8 mouse cellular contexts compared by ENCODE assay signal in the genomic region with DNA sequence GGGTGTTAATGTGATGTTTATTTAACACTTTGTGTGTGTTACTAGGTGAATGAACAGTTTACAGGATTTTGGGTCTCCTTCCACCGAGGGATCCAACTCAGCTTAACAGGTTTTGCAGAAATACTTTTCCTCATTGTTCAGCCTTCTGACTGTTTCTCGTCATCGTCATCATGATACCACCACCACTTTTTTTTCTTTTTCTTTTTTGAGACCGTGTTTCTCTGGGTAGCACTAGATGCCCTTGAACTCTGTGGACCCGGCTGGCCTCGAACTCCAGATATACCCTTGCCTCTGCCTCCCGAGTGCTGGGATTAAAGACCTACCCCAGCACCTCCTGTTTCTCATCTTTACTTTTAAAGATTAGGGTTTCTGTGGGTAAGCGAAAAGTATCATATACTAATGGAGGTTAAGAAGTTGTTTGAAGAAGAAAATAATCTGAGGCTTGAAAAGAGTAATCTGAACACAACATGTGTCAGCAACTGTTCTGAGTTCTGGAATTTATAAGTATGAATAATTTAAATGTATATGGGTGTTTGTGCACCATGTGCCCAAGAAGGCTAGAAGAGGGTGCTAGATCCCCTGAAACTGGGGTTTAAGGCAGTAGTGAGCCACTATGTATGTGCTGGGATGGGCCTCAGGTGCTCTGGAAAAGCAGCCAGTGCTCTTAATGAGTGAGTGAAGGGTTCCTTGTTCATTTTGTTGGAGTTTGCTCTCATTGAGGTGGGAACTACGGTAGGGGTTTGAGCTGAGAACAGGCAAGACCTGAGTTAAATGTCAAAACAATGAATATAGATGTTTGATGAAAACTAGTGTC. TPM values are rescaled to one million over a fixed set of nuclear protein-coding genes. Genes with fewer than 3 reads are reported as not detected.
DNase-seq lines count a peak whose midpoint lies in the region; ATAC-seq and TF ChIP-seq lines count a peak whose summit lies in the region.

No protein-coding gene starts in this region.

- H3K9me3 ChIP-seq in MEL (replicated peaks; ENCODE audit: insufficient read depth, low read length) = no peaks in the 10 kb centered on the region
- H3K9me3 ChIP-seq in hindbrain, embryonic 12.5 days (replicated peaks) = no peaks in the 10 kb centered on the region
- no peaks in the 10 kb centered on the region for H3K9me3 ChIP-seq in midbrain, embryonic 13.5 days

- no peak for DNase-seq in kidney, adult 2 months
- DNase-seq in kidney, postnatal 10 days = no peak
- DNase-seq in MEL (ENCODE audit: low read depth, low spot score) = peak; percentile 78
- no peak for DNase-seq in gastrocnemius, adult 8-10 months (ENCODE audit: low spot score in 2 of 2)
- no peak for DNase-seq in urinary bladder, postnatal 36 days (ENCODE audit: low spot score in 2 of 2)

- 0 out of 2 replicates have a peak overlapping the region, but pooled peaks have one; percentile 12 for H3K4me3 ChIP-seq in kidney, adult 2 months (ENCODE audit: insufficient read depth, low read depth, low read length)
- peak overlapping the region; percentile 12 to 51 for H3K4me3 ChIP-seq in MEL (ENCODE audit: control insufficient read depth in 1 of 2, insufficient read depth in 1 of 2, low read depth in 2 of 2, low read length in 2 of 2)
- peak overlapping the region; percentile 51 for H3K4me3 ChIP-seq in hindbrain, embryonic 12.5 days
- H3K4me3 ChIP-seq in midbrain, embryonic 13.5 days (replicated peaks) = peak overlapping the region; percentile 55

- H3K27me3 ChIP-seq in kidney, adult 2 months (replicated peaks; ENCODE audit: control insufficient read depth, insufficient read depth, low read length) = no peaks in the 10 kb centered on the region
- H3K27me3 ChIP-seq in MEL (ENCODE audit: control insufficient read depth in 1 of 2, insufficient read depth in 2 of 2, low read length in 2 of 2) = no peaks in the 10 kb centered on the region
- H3K27me3 ChIP-seq in hindbrain, embryonic 12.5 days = no peaks in the 10 kb centered on the region
- H3K27me3 ChIP-seq in midbrain, embryonic 13.5 days = no peaks in the 10 kb centered on the region

- no peaks in the 10 kb centered on the region for H3K36me3 ChIP-seq in kidney, adult 2 months (ENCODE audit: control insufficient read depth, insufficient read depth, low read length)
- peaks cover 0 to 29% of the 10 kb centered on the region in 2 experiments; a peak in 2 of 4 replicates for H3K36me3 ChIP-seq in MEL (ENCODE audit: control insufficient read depth in 1 of 2, insufficient read depth in 2 of 2, low read length in 2 of 2)
- H3K36me3 ChIP-seq in hindbrain, embryonic 12.5 days = no peaks in the 10 kb centered on the region
- H3K36me3 ChIP-seq in midbrain, embryonic 13.5 days = no peaks in the 10 kb centered on the region

- TF ChIP-seq RAD21 in MEL (IDR thresholded peaks at IDR 0.05; ENCODE audit: low read depth, low read length) = no peak

- H3K4me2 ChIP-seq in hindbrain, embryonic 12.5 days (replicated peaks) = peak overlapping the region; percentile 76
- H3K4me2 ChIP-seq in midbrain, embryonic 13.5 days (replicated peaks) = peak overlapping the region; percentile 76

- ATAC-seq in hindbrain, embryonic 12.5 days (ENCODE audit: low FRiP score) = no peak
- no peak for ATAC-seq in midbrain, embryonic 13.5 days
- ATAC-seq in activated CD4-positive, CD25-positive, alpha-beta regulatory T cell, adult 4 months = no peak

- TF ChIP-seq EP300 in MEL (IDR thresholded peaks at IDR 0.05; ENCODE audit: low read depth in 1 of 2, low read length in 2 of 2) = no peak

- no peak overlapping the region for H3K27ac ChIP-seq in kidney, adult 2 months (ENCODE audit: insufficient read depth, low read depth, low read length)
- H3K27ac ChIP-seq in MEL (ENCODE audit: control insufficient read depth, low read depth, low read length) = peak overlapping the region; percentile 100
- peak overlapping the region; percentile 97 for H3K27ac ChIP-seq in hindbrain, embryonic 12.5 days
- peak overlapping the region; percentile 98 for H3K27ac ChIP-seq in midbrain, embryonic 13.5 days

- no peak for TF ChIP-seq POLR2A in kidney, adult 2 months (IDR thresholded peaks at IDR 0.05; ENCODE audit: low read depth, low read length)
- TF ChIP-seq POLR2A in MEL (IDR thresholded peaks at IDR 0.05; ENCODE audit: control insufficient read depth in 1 of 2, insufficient read depth in 1 of 2, low read depth in 1 of 2, low read length in 2 of 2, poor library complexity in 1 of 2) = no peak

- H3K9ac ChIP-seq in MEL (ENCODE audit: control insufficient read depth, low read depth, low read length, poor library complexity, severe bottlenecking) = peak overlapping the region; percentile 84
- H3K9ac ChIP-seq in hindbrain, embryonic 12.5 days = peak overlapping the region; percentile 64
- H3K9ac ChIP-seq in midbrain, embryonic 13.5 days (replicated peaks) = peak overlapping the region; percentile 80

- TF ChIP-seq CTCF in kidney, adult 2 months (conservative IDR thresholded peaks at IDR 0.05; ENCODE audit: insufficient read depth, insufficient read length, low read depth, low read length) = no peak
- no peak for TF ChIP-seq CTCF in MEL (IDR thresholded peaks at IDR 0.05 in 2 of 3, conservative IDR thresholded peaks at IDR 0.05 in 1 of 3; ENCODE audit: control insufficient read depth in 1 of 3, insufficient read depth in 1 of 3, low read depth in 2 of 3, low read length in 3 of 3, poor library complexity in 1 of 3, severe bottlenecking in 1 of 3)

- peaks cover 11% of the 10 kb centered on the region; the same call in 1 of the 2 replicates for H3K4me1 ChIP-seq in kidney, adult 2 months (ENCODE audit: control insufficient read depth, insufficient read depth, low read length)
- peaks cover 0 to 4% of the 10 kb centered on the region in 2 experiments; a peak in 2 of 4 replicates for H3K4me1 ChIP-seq in MEL (ENCODE audit: control insufficient read depth in 1 of 2, insufficient read depth in 2 of 2, low read length in 2 of 2)
- peaks cover 32% of the 10 kb centered on the region for H3K4me1 ChIP-seq in hindbrain, embryonic 12.5 days
- H3K4me1 ChIP-seq in midbrain, embryonic 13.5 days (replicated peaks) = peaks cover 53% of the 10 kb centered on the region

- WGBS in kidney, adult 2 months = 20% methylated on average over 9 of the region's 9 CpGs
- WGBS in hindbrain, embryonic 12.5 days = 25% methylated on average over 9 of the region's 9 CpGs
- WGBS in midbrain, embryonic 13.5 days = 22% methylated on average over 9 of the region's 9 CpGs

- H3K79me2 ChIP-seq in MEL (ENCODE audit: control insufficient read depth, insufficient read depth, low read length, poor library complexity) = peaks cover 4% of the 10 kb centered on the region; the same call in 1 of the 2 replicates

RNA-seq across cellular contexts. Expression of gene Hist1h2af, which starts 1.2 kb away (rescaled TPM):
- 4.3 and 8.0 TPM in 2 replicates for polyA plus RNA-seq in kidney, adult 2 months (2012; rRNA removed)
- 939 and 1,000 TPM in 2 replicates for total RNA-seq in MEL (2012; rRNA removed)
- polyA plus RNA-seq in MEL (2012; ENCODE audit: insufficient read depth in 1 of 2, insufficient read length in 2 of 2, low read depth in 1 of 2, low replicate concordance in 2 of 2, missing spikeins in 1 of 2) = 10 to 100 TPM in 1 of 2 experiments, not detected in 1; 64.3 TPM
- polyA plus RNA-seq in hindbrain, embryonic 12.5 days (2016; fragmentation: Nextera tagmentation; extraction: Ambion mirVana) = 5.2 TPM in 1 of 2 replicates, not detected in the other
- 1.3 and 3.0 TPM in 2 replicates for polyA plus RNA-seq in midbrain, embryonic 13.5 days (2015; fragmentation: Nextera tagmentation; extraction: Ambion mirVana)
- total RNA-seq in gastrocnemius, adult 8-10 months (2022) = 1 to 10 TPM in 1 of 4 experiments, not detected in 3; 1.5 TPM
- not detected for polyA plus RNA-seq in activated CD4-positive, CD25-positive, alpha-beta regulatory T cell, adult 4 months (2017; shearing (Covaris generic))

RNA-seq across cellular contexts. Expression of gene Hist1h4h, which starts 1.6 kb away (rescaled TPM):
- polyA plus RNA-seq in kidney, adult 2 months (2012; rRNA removed) = 44.7 and 57.5 TPM in 2 replicates
- total RNA-seq in MEL (2012; rRNA removed) = 5,750 and 5,753 TPM in 2 replicates
- polyA plus RNA-seq in MEL (2012; ENCODE audit: insufficient read depth in 1 of 2, insufficient read length in 2 of 2, low read depth in 1 of 2, low replicate concordance in 2 of 2, missing spikeins in 1 of 2) = 1 to 10 TPM in 1 of 2 experiments, not detected in 1; 9.9 TPM
- 5.7 and 6.9 TPM in 2 replicates for polyA plus RNA-seq in hindbrain, embryonic 12.5 days (2016; fragmentation: Nextera tagmentation; extraction: Ambion mirVana)
- 6.4 and 7.4 TPM in 2 replicates for polyA plus RNA-seq in midbrain, embryonic 13.5 days (2015; fragmentation: Nextera tagmentation; extraction: Ambion mirVana)
- 100 to 1,000 TPM; 131 to 174 (median 160) TPM for total RNA-seq in gastrocnemius, adult 8-10 months (2022)
- 1 to 10 TPM; 2.7 to 3.2 TPM for polyA plus RNA-seq in activated CD4-positive, CD25-positive, alpha-beta regulatory T cell, adult 4 months (2017; shearing (Covaris generic))

RNA-seq across cellular contexts. Expression of gene Hist1h3g, which starts 2.8 kb away (rescaled TPM):
- 0.25 and 0.58 TPM in 2 replicates for polyA plus RNA-seq in kidney, adult 2 months (2012; rRNA removed)
- total RNA-seq in MEL (2012; rRNA removed) = 441 and 728 TPM in 2 replicates
- 1 to 10 TPM in 1 of 2 experiments, not detected in 1; 5.2 TPM for polyA plus RNA-seq in MEL (2012; ENCODE audit: insufficient read depth in 1 of 2, insufficient read length in 2 of 2, low read depth in 1 of 2, low replicate concordance in 2 of 2, missing spikeins in 1 of 2)
- polyA plus RNA-seq in hindbrain, embryonic 12.5 days (2016; fragmentation: Nextera tagmentation; extraction: Ambion mirVana) = 2.2 and 4.4 TPM in 2 replicates
- polyA plus RNA-seq in midbrain, embryonic 13.5 days (2015; fragmentation: Nextera tagmentation; extraction: Ambion mirVana) = 3.1 and 5.3 TPM in 2 replicates
- 1 to 10 TPM in 1 of 4 experiments, under 1 TPM in 1, not detected in 2; 0.75 to 2.2 TPM for total RNA-seq in gastrocnemius, adult 8-10 months (2022)
- polyA plus RNA-seq in activated CD4-positive, CD25-positive, alpha-beta regulatory T cell, adult 4 months (2017; shearing (Covaris generic)) = 1 to 10 TPM in 1 of 2 experiments, not detected in 1; 1.1 TPM

RNA-seq across cellular contexts. Expression of gene Hist1h2bh, which starts 10.7 kb away (rescaled TPM):
- polyA plus RNA-seq in kidney, adult 2 months (2012; rRNA removed) = 0.27 and 0.36 TPM in 2 replicates
- 275 and 350 TPM in 2 replicates for total RNA-seq in MEL (2012; rRNA removed)
- polyA plus RNA-seq in MEL (2012; ENCODE audit: insufficient read depth in 1 of 2, insufficient read length in 2 of 2, low read depth in 1 of 2, low replicate concordance in 2 of 2, missing spikeins in 1 of 2) = under 1 TPM in 1 of 2 experiments, not detected in 1; 0.70 TPM
- 0.37 and 0.57 TPM in 2 replicates for polyA plus RNA-seq in hindbrain, embryonic 12.5 days (2016; fragmentation: Nextera tagmentation; extraction: Ambion mirVana)
- 0.31 and 0.35 TPM in 2 replicates for polyA plus RNA-seq in midbrain, embryonic 13.5 days (2015; fragmentation: Nextera tagmentation; extraction: Ambion mirVana)
- total RNA-seq in gastrocnemius, adult 8-10 months (2022) = 1 to 10 TPM in 2 of 4 experiments, under 1 TPM in 2; 0.82 to 1.6 (median 1.2) TPM
- under 1 TPM in 1 of 2 experiments, not detected in 1; 0.38 TPM for polyA plus RNA-seq in activated CD4-positive, CD25-positive, alpha-beta regulatory T cell, adult 4 months (2017; shearing (Covaris generic))

RNA-seq across cellular contexts. Expression of gene Hist1h3f, which starts 11.4 kb away (rescaled TPM):
- polyA plus RNA-seq in kidney, adult 2 months (2012; rRNA removed) = 0.74 and 0.87 TPM in 2 replicates
- 541 and 709 TPM in 2 replicates for total RNA-seq in MEL (2012; rRNA removed)
- polyA plus RNA-seq in MEL (2012; ENCODE audit: insufficient read depth in 1 of 2, insufficient read length in 2 of 2, low read depth in 1 of 2, low replicate concordance in 2 of 2, missing spikeins in 1 of 2) = 1 to 10 TPM in 1 of 2 experiments, not detected in 1; 1.2 TPM
- polyA plus RNA-seq in hindbrain, embryonic 12.5 days (2016; fragmentation: Nextera tagmentation; extraction: Ambion mirVana) = 0.66 and 1.4 TPM in 2 replicates
- 0.75 and 0.84 TPM in 2 replicates for polyA plus RNA-seq in midbrain, embryonic 13.5 days (2015; fragmentation: Nextera tagmentation; extraction: Ambion mirVana)
- 1 to 10 TPM; 3.1 to 5.0 (median 4.4) TPM for total RNA-seq in gastrocnemius, adult 8-10 months (2022)
- polyA plus RNA-seq in activated CD4-positive, CD25-positive, alpha-beta regulatory T cell, adult 4 months (2017; shearing (Covaris generic)) = 1 to 10 TPM in 1 of 2 experiments, not detected in 1; 1.1 TPM
